Mouse (Mus musculus): ENCODE measurements at regions not wholly inside any gene's neighbourhood (a gene's known extent, or its start where the extent isn't known, plus 50 kb on each side); places are given as distances from the start of the nearest gene placed in this dataset.

DNA sequence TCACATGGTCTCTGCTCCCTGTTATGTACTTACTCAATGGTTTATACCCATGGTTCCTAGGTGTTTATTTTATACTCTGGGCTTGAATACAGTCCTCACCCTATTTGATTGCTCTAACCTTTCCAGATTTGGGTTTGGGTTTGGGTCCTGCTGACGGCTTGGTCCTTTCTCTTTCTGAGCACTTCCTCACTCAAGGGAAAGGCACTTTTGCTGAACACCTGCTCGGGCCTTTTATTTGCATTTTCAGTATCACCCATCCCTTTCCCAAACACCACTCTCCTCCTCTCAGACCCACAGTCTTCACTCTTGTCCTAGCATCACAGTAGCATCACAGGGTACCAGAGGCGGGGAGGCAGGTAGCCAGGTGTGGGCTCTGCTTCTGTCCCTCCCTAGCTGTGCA, 113.7 kb upstream of the Id2 start:
- TF ChIP-seq EP300 (optimal IDR thresholded peaks at IDR 0.05) = no peak
- no peak for TF ChIP-seq CTCF (IDR thresholded peaks at IDR 0.05; ENCODE audit: low read depth)

Data from stomach, postnatal 0 days (tissue).